Mouse (Mus musculus) heart, embryonic 11.5 days (tissue): ENCODE results near the gene Msl2. TPM values are rescaled to one million over a fixed set of nuclear protein-coding genes. Genes with fewer than 3 reads are reported as not detected.

ENCODE experiments used
- ATAC-seq: fragments of 200-750 bp; cut with Nextera tagmentation; replicated peaks from 2 replicates; pipeline ENCODE4 v1.8.0; 2017; ENCODE audit warnings: moderate library complexity; ENCODE audit not compliant: insufficient number of reproducible peaks, low FRiP score, low TSS enrichment
- H3K27ac ChIP-seq: fragments of 300-500 bp; sonication (generic); 2 replicates; pipeline ENCODE4 v1.5.1; 2014; ENCODE audit warnings: mild to moderate bottlenecking, low read depth, low read length
- H3K27me3 ChIP-seq: fragments of 300-500 bp; sonication (generic); 2 replicates; pipeline ENCODE4 v1.6.1; 2014; ENCODE audit warnings: mild to moderate bottlenecking, low read length, mixed read lengths; ENCODE audit not compliant: control insufficient read depth, insufficient read depth
- H3K36me3 ChIP-seq: fragments of 300-500 bp; sonication (generic); 2 replicates; pipeline ENCODE4 v1.6.1; 2014; ENCODE audit warnings: mild to moderate bottlenecking, low read length, moderate library complexity, mixed read lengths; ENCODE audit not compliant: control insufficient read depth, insufficient read depth
- H3K4me1 ChIP-seq: fragments of 300-500 bp; sonication (generic); 2 replicates; pipeline ENCODE4 v1.6.1; 2014; ENCODE audit warnings: low read length; ENCODE audit not compliant: control insufficient read depth, insufficient read depth
- H3K4me2 ChIP-seq: fragments of 300-500 bp; sonication (generic); 2 replicates; pipeline ENCODE4 v1.6.1; 2014; ENCODE audit warnings: mild to moderate bottlenecking, moderate library complexity
- H3K4me3 ChIP-seq: fragments of 300-500 bp; sonication (generic); 2 replicates; pipeline ENCODE4 v1.5.1; 2014; ENCODE audit warnings: low read depth, low read length
- H3K9ac ChIP-seq: fragments of 300-500 bp; sonication (generic); 2 replicates; pipeline ENCODE4 v1.6.1; 2014; ENCODE audit warnings: mild to moderate bottlenecking, low read depth, low read length, moderate library complexity
- H3K9me3 ChIP-seq: fragments of 300-500 bp; sonication (generic); replicated peaks from 2 replicates; pipeline ENCODE4 v1.6.1; 2016; ENCODE audit warnings: low read length; ENCODE audit not compliant: control insufficient read depth
- WGBS: fragments of 180-500 bp; shearing (Covaris S2); extraction: QIAGEN DNeasy Blood & Tissue Kit; methylation state at CpG from one replicate; pipeline ENCODE4 v1.1.7; 2014; ENCODE audit not compliant: insufficient replicate concordance; 5-methylcytosine and 5-hydroxymethylcytosine counted together
- polyA plus RNA-seq: library from polyadenylated mRNA; unstranded; fragments of >200 nt; fragmentation: Nextera tagmentation; extraction: Ambion mirVana; gene quantifications from 2 replicates; pipeline ENCODE4 v1.2.1, GENCODE M21; 2014

The Msl2 gene
- polyA plus RNA-seq, 1 experiment from 2014 or later, result 3.8 TPM

GRCm38 (mm10) chr9:101101547-101101946 lies 27.6 kb downstream of the Msl2 start:
- Histone ChIP-seq H3K4me1 (0 out of 2 replicates have a peak, but pooled peaks cover 3% of the 10 kb centered on the region), H3K27ac (no peak overlapping the region), H3K9me3 (no peaks in the 10 kb centered on the region; the same call in 1 of the 2 replicates), H3K9ac (no peak overlapping the region), H3K27me3 (no peaks in the 10 kb centered on the region), H3K4me2 (no peak overlapping the region), H3K36me3 (peaks cover 9% of the 10 kb centered on the region), H3K4me3 (no peak overlapping the region)
- ATAC-seq, result no peak
- 89% methylated on average over 8 of the region's 8 CpGs for WGBS

DNA sequence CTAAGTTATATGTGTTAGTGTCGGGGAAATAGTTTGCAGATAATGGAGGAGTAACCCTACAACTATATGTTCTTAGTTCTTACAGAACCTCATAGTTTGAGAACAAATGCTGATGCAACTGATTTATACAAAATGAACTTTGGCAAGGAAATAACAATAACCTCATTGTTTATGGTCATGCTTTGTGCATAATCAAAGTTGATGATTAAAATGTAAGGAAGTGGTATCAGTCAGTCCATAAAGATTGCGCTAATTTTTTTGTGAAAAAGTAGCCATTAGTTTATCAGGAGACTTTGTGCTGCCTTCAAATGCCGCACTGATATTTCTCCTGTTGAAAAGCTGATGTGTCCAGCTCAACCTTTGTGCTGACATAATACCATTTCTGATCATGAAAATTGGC lies 28.4 kb downstream of the Msl2 start:
- no peak overlapping the region for H3K27ac ChIP-seq
- no peak for ATAC-seq
- no peaks in the 10 kb centered on the region for H3K27me3 ChIP-seq
- peaks cover 12% of the 10 kb centered on the region for H3K36me3 ChIP-seq
- H3K4me1 ChIP-seq, result 0 out of 2 replicates have a peak, but pooled peaks cover 3% of the 10 kb centered on the region
- no peak overlapping the region for H3K4me2 ChIP-seq
- H3K9ac ChIP-seq, result no peak overlapping the region
- WGBS, result 87% methylated on average over 3 of the region's 3 CpGs
- H3K9me3 ChIP-seq, result no peaks in the 10 kb centered on the region; the same call in 1 of the 2 replicates
- H3K4me3 ChIP-seq, result no peak overlapping the region

DNA sequence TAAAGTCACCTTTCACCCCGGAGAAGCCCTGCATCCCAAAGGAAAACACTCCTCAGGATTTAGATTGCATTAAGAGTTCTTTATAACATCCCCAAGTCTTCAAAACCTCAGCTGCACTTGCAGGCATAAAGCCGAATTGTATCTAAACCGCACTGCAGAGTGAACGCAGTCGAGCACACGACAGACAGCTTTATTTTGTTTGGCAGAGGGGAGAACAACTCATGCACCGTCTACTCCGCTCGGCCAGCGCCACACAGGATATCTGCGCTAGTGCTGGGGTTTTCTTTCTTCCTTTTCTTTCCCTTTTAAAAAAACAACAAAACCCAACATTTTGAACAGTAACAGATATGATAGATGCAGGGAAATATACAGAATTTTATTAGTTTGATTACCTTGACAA lies 31.0 kb downstream of the Msl2 start:
- peaks cover 9% of the 10 kb centered on the region for H3K4me1 ChIP-seq
- 78% methylated on average over 11 of the region's 11 CpGs for WGBS
- H3K4me2 ChIP-seq, result no peak overlapping the region
- H3K27me3 ChIP-seq, result no peaks in the 10 kb centered on the region
- no peak overlapping the region for H3K4me3 ChIP-seq
- no peaks in the 10 kb centered on the region for H3K9me3 ChIP-seq
- no peak overlapping the region for H3K9ac ChIP-seq
- H3K36me3 ChIP-seq, result peaks cover 12% of the 10 kb centered on the region
- no peak for ATAC-seq
- H3K27ac ChIP-seq, result no peak overlapping the region

GRCm38 (mm10) chr9:101105735-101106134 lies 31.8 kb downstream of the Msl2 start:
- H3K27ac ChIP-seq, result no peak overlapping the region
- no peak overlapping the region for H3K4me3 ChIP-seq
- H3K9me3 ChIP-seq, result no peaks in the 10 kb centered on the region
- WGBS, result 91% methylated on average over 6 of the region's 6 CpGs
- peaks cover 14% of the 10 kb centered on the region for H3K4me1 ChIP-seq
- H3K27me3 ChIP-seq, result no peaks in the 10 kb centered on the region
- no peak overlapping the region for H3K9ac ChIP-seq
- peaks cover 12% of the 10 kb centered on the region for H3K36me3 ChIP-seq
- H3K4me2 ChIP-seq, result no peak overlapping the region
- ATAC-seq, result no peak

- whole genome bisulfite sequencing, result 51% methylated on average over 3 of the region's 3 CpGs
- Histone ChIP-seq H3K36me3 (peaks cover 14% of the 10 kb centered on the region), H3K9ac (no peak overlapping the region), H3K27me3 (no peaks in the 10 kb centered on the region), H3K9me3 (no peaks in the 10 kb centered on the region), H3K4me1 (peaks cover 14% of the 10 kb centered on the region), H3K4me3 (no peak overlapping the region), H3K4me2 (no peak overlapping the region), H3K27ac (no peak overlapping the region)
- no peak for ATAC-seq
These were observed 33.5 kb downstream of the Msl2 start for GRCm38 (mm10) chr9:101107386-101107785.

DNA sequence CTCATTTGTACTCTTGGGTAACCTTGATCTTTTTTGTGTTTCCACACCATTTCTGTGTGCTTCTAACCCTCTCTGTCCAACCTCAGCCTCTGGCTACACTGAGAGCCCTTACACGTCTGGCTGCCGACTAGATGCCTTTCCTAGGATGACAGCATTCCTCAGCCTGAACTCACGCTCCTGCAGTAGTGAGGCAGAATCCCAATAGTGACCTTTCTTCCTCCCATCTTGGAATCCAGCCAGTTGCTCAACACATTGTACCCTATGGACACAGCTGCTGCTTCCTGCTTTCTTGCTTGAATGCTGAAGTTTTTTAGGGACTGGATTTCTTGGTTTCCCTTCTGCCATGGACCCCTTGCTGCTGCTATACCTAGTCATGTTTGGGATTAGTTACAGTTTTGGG lies 36.1 kb downstream of the Msl2 start:
- no peaks in the 10 kb centered on the region for H3K27me3 ChIP-seq
- H3K9me3 ChIP-seq, result no peaks in the 10 kb centered on the region
- WGBS, result 16% methylated on average over 3 of the region's 3 CpGs
- H3K36me3 ChIP-seq, result peaks cover 16% of the 10 kb centered on the region
- peaks cover 17% of the 10 kb centered on the region for H3K4me1 ChIP-seq
- H3K4me2 ChIP-seq, result no peak overlapping the region
- H3K4me3 ChIP-seq, result no peak overlapping the region
- ATAC-seq, result no peak
- 0 out of 2 replicates have a peak overlapping the region, but pooled peaks have one; percentile 57 for H3K27ac ChIP-seq
- no peak overlapping the region for H3K9ac ChIP-seq

DNA sequence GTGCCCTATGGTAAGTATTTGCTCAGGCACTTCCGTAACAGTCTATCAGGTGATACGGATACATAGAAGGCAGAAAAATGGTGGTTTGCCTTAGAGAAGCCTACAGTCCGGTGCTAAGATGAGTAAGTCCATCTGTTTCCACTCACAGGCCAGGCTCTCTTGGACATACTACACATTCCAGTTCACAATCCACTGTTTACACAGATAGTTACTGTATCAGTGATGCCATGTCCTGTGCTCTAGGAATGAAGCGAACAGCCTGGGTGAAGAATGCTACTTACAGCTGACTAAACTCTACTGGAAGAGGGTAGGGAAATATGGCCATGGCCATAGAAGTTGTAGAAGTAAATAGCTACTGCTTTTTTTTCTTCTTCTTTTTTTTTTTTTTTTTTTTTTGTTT lies 39.4 kb downstream of the Msl2 start:
- peaks cover 15% of the 10 kb centered on the region for H3K4me1 ChIP-seq
- H3K9ac ChIP-seq, result no peak overlapping the region
- WGBS, result 66% methylated on average over 4 of the region's 4 CpGs
- peaks cover 13% of the 10 kb centered on the region for H3K36me3 ChIP-seq
- H3K27me3 ChIP-seq, result no peaks in the 10 kb centered on the region
- H3K9me3 ChIP-seq, result no peaks in the 10 kb centered on the region
- no peak overlapping the region for H3K4me3 ChIP-seq
- peak; percentile 55; the same call in 1 of the 2 replicates for ATAC-seq
- no peak overlapping the region for H3K4me2 ChIP-seq
- 0 out of 2 replicates have a peak overlapping the region, but pooled peaks have one; percentile 5 for H3K27ac ChIP-seq

DNA sequence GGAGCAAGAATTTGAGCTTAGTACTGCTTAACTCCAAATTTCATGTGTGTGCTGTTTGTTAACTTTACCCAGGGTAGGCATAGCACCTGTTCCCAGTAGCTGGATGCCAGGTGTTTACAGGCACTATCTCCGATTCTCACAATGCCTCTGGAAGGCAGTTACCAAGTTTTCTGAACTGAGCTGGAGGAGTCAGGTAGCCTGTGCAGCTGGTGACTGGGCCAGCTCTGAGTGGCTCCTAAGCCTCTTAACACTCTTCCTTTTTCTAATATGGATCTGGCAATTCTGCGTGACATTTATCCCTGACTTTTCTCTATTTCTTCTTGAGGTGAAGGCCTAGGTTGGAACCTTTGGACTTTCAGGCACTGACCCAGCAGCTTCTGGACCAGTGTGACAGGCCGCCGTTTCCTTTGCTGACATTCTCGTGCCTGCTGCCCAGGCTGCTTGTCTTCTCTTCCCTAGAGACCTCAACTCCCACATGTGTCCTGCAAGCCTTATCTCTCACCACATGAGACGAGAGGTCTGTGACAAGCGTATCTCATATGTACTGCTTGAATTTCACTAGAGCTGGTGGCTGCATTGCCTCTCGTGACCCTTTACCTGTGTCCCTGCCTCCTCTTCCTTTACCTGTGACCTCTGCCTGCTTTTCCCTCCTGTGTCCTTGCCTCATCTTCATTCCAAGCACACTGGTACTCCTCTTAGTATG lies 40.4 kb downstream of the Msl2 start:
- Histone ChIP-seq H3K36me3 (peaks cover 13% of the 10 kb centered on the region), H3K4me1 (peaks cover 14% of the 10 kb centered on the region), H3K27me3 (no peaks in the 10 kb centered on the region), H3K27ac (peak overlapping the region; percentile 46; the same call in 1 of the 2 replicates), H3K4me2 (no peak overlapping the region), H3K9me3 (no peaks in the 10 kb centered on the region), H3K4me3 (no peak overlapping the region), H3K9ac (no peak overlapping the region)
- WGBS, result 57% methylated on average over 8 of the region's 8 CpGs
- no peak for ATAC-seq

DNA sequence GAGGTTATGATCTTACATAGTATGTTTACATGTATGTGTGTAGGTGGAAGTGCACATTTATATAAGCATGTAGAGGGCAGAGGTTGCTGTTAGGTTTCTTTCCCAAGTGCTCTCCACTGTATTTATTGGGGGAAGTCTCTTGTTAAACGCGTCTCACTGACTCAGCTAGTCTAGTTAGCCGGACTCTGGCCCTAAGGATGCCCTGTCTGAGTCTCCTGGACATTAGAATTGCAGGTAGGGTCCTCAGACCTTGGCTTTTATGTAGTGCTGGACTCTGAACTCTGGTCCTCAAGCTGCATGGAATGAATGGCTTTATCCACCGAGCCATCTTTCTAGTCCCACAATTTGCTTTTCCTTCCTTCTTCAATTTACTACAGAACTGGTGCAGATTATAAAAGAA lies 69.7 kb downstream of the Msl2 start:
- Histone ChIP-seq H3K36me3 (peaks cover 17% of the 10 kb centered on the region), H3K27me3 (no peaks in the 10 kb centered on the region), H3K4me3 (no peak overlapping the region), H3K4me1 (no peaks in the 10 kb centered on the region), H3K4me2 (no peak overlapping the region), H3K9me3 (no peaks in the 10 kb centered on the region), H3K27ac (no peak overlapping the region), H3K9ac (no peak overlapping the region)
- ATAC-seq, result no peak
- WGBS, result 91% methylated on average over 4 of the region's 4 CpGs
